Mouse (Mus musculus): ENCODE measurements around the gene Ap1g1.

The Ap1g1 gene

DNA sequence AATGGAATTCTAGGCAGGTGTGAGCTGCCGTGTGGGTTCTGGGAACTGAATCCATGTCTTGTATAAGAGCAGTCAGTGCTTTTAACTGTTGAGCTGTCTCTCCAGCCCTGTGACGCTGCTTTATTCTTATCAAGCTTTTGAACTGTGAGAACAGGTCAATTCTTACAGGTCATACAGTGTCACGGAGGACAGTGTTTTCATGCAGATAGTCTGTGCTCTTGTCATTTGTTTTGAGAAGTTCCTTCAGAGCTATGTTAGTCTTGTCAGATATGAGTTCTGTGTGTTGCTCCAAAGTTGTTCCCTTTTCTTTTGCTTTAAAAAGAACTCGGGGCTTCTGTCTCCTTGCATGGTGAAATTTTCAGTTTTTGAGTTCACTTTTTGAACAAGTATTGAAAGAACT, 2.2 kb downstream of the Ap1g1 start:
- DNase-seq (ENCODE audit: low spot score in 2 of 2): no peak

DNA sequence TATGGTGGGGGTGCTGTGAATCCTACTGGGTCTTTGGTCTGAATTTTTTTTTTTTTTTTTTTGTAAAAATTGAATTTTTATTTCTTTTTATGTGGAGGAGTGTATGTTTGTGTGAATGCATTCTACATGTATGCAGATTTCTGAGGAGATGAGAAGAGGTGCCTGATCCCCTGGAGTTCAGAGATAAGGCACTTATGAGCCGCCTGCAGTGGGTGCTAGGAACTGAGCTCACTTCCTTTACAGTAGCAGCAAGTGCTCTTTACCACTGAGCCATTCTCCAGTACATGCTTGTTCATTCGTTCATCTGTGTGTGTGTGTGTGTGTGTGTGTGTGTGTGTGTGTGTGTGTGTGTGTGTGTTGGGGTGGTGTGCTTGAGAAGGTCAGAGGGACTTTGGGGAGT, 12.6 kb downstream of the Ap1g1 start:
- no peak for DNase-seq (ENCODE audit: low spot score in 2 of 2)

DNA sequence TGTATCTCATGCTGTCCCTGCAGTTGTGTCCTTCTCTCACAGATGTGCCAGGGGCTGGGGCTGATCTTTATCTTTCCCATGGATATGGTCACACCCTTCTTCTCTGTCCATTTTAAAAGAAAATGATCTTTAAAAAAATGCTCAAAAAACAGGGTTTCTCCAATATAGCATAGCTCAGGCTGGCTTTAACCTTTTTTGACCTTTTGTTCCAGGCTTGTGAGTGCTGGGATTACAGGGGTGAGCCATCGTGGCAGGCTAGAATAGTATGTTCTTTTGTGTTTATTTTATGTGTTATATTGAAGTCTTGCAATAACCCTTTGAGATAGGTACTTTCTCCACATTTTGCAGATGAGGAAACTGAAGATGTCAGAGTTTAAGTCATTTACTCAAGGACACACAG, 16.8 kb downstream of the Ap1g1 start:
- DNase-seq (ENCODE audit: low spot score in 2 of 2): no peak

DNA sequence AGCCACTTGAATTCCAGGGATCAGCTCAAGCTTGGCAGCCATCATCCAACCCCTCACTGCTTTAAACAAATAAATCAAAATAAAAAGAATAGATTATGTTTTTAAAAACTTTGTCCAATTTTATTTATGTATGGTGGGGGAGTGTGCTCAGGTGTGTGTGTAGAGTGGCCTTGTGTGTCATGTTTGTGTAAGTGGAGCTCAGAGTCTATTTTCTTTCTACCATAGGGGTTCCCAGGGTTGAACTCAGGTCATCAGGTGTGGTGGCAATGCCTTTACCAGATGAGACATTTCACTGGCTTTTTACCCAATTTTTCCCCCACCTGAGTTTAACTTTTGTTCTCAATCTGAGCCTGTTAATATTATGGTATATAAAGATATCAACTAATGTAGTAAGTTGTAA, 20.4 kb downstream of the Ap1g1 start:
- DNase-seq (ENCODE audit: low spot score in 2 of 2): no peak

DNA sequence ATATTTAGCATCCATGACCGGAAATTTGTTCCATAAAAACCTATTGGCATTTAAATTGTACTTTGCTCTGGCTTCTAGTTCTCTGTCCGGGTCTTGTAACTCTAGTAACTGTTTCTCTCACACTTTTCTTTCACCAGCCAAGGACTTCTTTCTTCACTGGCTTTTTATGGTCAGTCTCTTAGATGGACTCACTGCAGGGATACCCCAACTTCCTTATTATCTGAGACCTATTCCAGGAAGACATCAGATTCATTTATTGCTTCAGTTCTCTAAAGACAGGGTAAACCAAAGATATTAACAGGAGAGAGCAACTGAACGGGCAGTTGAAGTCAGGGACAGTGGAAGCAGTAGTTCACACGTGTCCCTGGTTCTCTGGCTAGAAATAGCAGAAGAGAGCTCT, 20.9 kb downstream of the Ap1g1 start:
- no peak for DNase-seq (ENCODE audit: low spot score in 2 of 2)

DNA sequence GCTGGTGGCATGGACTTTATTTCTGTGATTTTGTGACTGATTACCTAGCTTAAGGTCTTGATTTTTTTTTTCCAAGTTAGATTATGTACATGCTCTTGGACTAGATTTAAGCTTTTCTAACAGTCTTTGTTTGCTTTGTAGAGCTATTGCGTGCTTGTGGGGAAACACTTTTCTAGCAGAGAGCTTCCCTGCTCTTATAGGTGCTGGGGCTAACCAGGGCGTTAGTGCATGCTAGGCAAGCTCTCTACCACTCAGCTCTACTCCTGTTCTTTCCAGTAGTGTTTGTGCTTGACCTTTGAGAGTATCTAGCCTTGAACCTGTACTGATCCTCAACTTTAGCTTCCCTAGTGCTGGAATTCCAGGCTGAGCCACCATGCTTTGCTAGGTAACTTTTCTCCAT, 22.0 kb downstream of the Ap1g1 start:
- no peak for DNase-seq (ENCODE audit: low spot score in 2 of 2)

DNA sequence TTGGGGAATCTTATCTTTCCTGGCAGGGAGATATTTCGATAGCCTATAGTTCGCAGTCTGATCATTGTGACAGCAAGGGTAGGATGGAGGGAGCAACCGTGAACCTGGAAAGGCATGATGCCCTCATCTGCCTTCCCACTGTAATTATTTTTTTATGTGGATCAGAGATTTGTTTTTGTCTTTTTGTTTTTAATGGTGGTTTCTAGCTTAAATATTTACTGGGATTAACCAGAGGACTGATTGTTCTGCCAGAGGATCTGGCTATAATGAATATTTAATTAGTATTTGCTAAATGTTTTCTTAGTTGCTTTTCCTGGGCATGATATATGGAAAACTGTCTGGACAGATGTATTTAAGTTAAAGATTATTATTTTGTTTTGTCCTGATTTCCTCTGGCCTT, 24.9 kb downstream of the Ap1g1 start:
- DNase-seq (ENCODE audit: low spot score in 2 of 2): no peak

DNA sequence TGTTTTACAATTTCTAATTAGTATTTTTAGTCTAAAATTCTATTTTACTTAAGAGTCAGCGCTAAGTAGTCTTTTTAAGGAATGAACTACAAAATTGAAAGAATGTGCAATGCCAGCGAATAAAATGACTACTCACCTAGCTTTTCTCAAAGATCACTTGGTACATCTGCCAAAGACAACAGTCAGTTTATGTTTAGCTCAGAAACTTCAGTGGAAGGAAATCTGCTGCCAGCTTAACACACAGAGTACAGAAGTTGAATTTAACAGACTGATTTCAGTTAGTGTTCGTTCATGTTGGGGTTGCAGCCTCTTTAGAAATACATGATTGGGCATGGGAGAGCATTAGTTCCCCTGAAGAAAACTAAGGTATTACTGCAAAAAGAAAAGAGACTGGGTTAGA, 25.4 kb downstream of the Ap1g1 start:
- no peak for DNase-seq (ENCODE audit: low spot score in 2 of 2)

DNA sequence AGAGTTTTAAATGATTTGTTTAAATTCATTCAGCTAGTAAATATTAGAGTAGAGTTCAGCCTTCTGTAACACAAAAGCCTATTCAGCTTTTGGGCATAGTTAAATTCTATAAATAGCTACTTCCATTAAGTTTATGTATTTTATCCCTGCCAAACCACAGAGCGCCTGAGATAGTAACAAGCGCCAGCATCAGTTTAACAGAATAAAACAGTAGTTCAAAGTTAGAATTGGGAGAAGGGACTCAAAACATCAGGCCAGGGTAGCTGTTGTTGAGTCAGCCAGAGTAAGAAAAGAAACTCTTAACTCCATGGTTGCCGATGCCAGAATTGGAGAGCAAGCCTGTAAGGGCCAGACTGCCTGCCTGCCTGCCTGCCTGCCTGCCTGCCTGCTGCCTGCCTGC, 28.2 kb downstream of the Ap1g1 start:
- no peak for DNase-seq (ENCODE audit: low spot score in 2 of 2)

DNA sequence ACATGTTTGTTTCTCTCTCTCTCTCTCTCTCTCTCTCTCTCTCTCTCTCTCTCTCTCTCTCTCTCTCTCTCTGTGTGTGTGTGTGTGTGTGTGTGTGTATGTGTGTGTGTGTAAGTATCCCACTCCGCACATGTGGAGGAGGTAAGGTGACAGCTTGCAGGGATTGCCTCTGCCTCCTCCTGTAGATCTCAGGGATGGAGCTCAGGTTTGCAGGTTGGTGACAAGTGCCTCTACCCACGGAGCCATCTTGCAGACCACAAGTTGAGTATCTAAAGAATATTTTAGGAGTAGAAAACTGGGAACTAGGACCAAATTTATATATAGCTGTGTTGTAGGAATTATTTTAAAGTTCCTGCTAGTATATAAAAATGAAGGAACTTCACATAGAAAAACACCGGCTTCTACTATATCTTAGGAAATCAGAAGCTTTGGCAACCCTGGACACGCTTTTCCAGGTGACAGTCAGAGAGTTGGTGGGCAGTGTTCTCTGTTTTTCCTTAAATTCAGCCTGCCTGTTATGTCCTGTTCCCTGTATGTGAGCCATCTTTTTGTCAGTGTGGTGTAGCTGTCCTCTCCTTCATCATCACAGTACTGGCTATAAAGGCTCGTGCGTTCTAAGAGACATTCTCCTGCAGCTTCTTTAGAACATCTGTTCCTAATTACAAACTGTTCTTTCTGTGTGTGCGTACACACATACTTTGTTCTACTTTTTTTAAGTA, 29.2 kb downstream of the Ap1g1 start:
- DNase-seq (ENCODE audit: low spot score in 2 of 2): no peak

DNA sequence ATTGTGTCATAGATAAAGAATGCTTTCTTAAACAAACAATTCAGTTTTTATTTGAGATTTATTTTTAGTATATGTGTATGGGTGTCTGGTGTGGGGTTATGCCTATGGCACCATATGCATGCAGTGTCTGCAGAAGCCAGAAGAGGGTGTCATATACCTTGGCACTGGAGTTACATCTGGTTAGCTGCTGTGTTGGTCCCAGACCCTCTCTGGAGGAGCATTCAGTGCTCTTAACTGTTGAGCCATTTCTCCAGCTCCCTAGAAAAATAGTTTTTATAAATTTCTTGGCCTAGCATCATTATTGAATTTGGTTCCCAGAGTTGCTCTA, 29.7 kb downstream of the Ap1g1 start:
- no peak for DNase-seq (ENCODE audit: low spot score in 2 of 2)

DNA sequence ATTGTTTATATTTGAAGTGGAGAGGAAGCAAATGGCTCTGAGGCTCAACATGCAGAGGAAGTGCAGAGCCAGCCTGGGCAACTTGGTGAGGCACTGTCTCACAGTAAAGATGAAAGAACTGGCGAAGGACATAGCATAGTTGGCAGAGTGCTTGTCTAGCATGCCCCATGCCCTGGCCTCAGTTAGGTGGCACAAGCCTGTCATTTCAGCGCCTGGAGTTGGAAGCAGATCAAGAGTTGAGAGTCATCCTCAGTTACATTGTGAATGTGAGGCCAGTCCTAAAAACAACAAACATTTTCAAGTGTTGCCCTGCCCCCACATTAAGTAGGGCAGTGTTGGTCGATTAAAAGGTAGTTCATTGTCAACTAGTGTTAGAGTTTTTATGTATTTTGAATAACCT, 32.1 kb downstream of the Ap1g1 start:
- no peak for DNase-seq (ENCODE audit: low spot score in 2 of 2)

DNA sequence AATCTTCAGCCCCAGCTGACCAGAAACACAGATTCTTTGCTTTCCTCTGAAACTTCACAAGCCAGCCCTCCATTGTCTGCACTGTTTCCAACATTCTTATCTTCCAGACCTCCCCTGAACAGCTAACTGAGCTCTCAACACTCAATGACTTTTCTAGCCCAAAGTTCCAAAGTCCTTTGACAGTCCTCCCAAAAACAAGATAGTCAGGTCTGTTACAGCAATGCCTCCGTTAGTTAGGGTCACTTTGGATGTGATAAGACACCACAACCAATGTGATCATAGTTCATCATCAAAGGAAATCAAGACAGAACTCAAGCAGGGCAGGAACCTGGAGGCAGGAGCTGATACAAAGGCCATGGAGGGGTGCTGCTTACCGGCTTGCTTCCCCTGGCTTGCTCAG, 36.9 kb downstream of the Ap1g1 start:
- no peak for DNase-seq (ENCODE audit: low spot score in 2 of 2)

DNA sequence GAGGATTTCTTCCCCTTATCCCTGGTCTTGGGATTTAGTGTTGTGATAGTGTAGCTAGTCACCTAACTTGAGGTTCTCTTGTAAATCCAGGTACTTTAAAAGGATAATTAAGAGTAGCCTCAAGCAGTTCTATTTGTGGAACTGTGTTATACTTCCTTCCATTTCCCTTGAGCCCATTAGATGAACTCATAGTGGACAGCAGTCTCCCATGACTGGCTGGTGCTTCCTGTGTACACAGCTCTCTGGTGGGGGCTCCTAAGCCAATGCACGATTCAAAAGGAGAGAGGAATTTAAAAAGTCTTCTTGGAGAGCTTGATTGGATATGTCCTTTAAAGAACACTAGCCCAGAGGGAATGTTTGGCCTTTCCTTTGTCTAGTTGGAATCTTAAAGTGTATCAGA, 39.6 kb downstream of the Ap1g1 start:
- no peak for DNase-seq (ENCODE audit: low spot score in 2 of 2)

DNA sequence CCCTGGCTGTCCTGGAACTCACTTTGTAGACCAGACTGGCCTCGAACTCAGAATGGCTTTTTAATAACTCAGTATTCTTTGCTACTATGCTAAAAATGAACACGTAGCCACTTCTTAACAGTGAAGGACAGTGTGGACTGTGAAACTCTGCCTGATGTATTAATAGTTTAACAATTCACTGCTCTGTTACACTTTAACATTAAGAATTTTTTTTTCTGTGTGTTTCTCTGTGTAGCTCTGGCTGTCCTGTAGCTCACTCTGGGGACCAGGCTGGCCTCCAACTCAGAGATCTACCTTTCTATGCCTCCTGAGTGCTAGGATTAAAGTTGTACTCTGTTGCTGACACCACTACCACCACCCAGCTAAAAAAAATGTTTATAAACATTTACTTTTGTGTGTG, 45.2 kb downstream of the Ap1g1 start:
- DNase-seq (ENCODE audit: low spot score in 2 of 2): no peak

DNA sequence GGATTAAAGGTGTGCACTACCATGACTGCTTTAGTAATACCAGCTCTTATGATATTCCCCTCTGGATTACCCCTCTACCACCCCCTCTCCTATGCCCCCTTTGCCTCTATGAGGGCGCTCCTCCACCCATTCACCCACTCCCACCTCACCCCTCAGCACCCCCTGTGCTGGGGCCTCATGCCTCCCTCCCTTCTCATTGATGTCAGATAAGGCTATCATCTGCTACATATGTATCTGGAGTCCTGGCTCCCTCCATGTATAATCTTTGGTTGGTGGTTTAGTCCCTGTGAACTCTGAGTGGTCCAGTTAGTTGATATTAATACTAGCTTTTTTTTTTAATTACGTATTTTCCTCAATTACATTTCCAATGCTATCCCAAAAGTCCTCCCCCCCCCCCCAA, 61.5 kb downstream of the Ap1g1 start:
- DNase-seq (ENCODE audit: low spot score in 2 of 2): no peak

DNA sequence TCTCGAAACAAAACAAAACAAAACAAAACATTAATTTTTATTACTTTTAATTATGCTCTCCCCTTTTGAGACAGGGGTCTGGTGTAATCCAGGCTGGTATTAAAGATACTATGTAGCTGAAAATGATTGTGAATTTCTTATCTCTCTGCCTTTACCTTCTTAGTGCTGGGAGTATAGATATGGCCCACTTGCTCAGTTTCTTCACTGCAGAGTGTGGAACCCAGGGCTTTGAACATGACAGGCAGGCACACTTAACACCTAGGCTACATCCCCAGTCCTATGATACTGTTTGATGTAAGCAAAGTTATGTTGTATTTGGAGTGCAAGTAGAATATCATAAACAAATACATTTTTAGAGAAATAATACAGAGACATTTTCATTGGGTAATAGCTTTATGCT, 64.1 kb downstream of the Ap1g1 start:
- DNase-seq (ENCODE audit: low spot score in 2 of 2): no peak

DNA sequence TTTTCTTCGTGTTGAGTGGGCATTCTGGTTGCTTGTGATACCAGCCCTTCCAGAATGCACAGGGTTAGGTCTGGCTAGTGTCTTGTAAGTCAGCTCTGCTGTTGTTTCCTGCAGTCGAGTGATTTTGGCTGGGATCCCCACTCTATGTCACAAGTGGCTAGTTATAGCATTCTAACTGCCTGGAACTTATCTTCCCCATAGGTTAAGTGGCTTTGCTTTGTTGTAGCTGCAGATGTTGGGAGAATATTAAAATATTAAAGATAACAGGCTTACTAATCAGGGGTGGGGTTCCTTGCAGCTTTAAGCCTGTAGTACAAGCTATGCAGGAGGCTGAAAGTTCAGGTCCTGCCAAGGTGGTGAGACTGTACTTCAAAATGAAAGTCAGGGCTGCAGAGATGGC, 69.5 kb downstream of the Ap1g1 start:
- DNase-seq (ENCODE audit: low spot score in 2 of 2): no peak

DNA sequence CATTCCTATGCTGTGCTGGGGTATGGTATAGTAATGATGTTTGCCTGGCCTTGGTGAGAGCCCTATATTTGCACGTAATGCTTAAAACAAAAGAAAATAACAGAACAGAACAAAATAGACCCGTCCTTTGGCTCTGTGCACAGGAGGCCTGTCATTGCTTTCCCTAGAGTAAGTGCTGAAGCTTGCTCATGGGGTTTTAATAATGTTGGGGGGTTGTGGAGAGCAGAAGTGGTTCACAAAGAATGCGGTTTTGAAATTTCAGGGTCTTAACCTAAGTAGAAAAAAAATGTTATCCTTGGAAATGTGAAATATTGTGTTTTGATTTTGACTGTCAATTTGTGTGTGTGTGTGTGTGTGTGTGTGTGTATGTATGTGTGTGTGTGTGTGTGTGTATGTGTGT, 70.6 kb downstream of the Ap1g1 start:
- DNase-seq (ENCODE audit: low spot score in 2 of 2): no peak

DNA sequence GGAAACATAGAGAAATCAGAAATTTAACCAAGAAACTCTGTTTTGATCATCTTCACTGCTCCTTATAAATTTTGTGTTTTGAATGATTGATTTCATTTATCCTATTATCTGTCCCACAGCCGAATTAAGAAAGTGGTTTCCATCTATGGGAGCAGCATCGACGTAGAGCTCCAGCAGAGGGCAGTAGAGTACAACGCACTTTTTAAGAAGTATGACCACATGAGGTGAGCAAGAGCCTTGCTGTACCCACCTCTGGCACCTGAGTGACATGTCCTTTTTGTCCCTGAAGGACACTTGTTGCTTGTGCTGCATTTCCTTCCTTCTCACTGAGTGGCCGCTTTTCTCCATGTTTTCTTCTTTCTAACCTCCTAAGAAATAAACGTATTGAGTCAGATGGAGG, 75.1 kb downstream of the Ap1g1 start:
- DNase-seq (ENCODE audit: low spot score in 2 of 2): peak; percentile 33 to 46

DNA sequence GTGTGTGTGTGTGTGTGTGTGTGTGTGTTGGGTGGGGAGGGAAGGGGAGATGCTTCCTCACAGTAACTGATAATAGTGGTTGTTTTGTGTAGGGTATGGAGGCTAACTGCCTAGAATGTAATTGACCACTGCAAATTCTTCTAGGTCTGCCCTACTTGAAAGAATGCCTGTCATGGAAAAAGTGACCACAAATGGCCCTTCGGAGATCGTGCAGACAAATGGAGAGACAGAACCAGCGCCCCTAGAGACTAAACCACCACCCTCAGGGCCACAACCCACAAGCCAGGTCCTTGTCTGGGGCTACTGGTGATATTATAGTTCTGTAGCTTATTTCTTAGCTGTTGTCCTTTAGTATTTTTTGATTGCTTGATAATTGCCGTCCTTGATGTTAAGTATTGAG, 76.2 kb downstream of the Ap1g1 start:
- DNase-seq (ENCODE audit: low spot score in 2 of 2): no peak

DNA sequence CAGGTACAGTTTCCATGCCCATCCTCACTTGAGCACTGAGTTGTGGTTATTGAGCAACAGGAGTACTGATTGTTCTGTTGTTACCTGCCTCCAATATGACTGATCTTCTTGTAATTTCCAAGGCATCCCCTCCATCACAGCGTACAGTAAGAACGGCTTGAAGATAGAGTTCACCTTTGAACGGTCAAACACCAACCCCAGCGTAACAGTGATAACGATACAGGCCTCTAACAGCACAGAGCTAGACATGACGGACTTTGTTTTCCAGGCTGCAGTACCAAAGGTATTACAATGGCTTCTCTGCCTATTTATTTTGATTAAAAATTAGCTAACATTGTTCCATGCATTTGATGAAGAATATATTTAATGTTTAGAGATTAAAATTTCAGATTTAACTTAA, 77.1 kb downstream of the Ap1g1 start:
- no peak for DNase-seq (ENCODE audit: low spot score in 2 of 2)

DNA sequence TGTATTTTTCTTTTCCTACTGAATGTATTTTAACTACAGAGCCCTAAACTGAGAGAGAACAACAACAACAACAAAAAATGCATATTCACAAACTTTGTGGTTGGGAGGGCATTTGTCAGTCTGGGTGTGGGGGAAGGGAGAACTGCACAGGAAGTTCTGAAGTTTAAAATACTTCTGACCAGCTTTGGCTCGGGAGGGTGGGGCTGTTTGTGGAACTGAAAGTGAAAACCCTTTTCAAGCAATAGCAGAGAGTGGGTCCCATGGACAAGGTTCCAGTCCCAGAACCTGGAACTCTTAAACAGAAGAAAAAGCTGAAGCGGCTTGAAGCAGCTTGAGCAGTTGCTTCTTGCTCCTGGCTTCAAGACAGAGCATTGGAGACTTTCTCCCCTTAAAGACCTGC, 85.0 kb downstream of the Ap1g1 start:
- no peak for DNase-seq (ENCODE audit: low spot score in 2 of 2)

DNA sequence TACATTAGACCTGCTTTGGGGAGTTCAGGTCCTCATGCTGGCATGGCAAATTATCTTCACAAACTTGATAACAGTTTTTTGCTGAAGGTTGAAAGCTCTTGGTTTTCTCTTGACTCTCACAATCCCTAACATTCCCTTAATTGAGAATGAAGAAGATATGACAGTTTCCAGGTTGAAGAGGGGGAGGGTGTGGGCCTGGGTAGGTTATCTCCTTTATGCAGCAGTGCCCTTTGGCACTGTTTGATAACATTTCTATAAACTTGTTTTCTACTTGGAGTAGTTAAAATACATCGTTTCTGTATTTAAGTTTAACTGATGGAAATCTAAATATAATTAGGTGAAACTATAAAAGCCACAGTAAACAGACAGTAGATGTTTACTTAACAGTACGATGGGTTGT, 86.4 kb downstream of the Ap1g1 start:
- no peak for DNase-seq (ENCODE audit: low spot score in 2 of 2)

DNA sequence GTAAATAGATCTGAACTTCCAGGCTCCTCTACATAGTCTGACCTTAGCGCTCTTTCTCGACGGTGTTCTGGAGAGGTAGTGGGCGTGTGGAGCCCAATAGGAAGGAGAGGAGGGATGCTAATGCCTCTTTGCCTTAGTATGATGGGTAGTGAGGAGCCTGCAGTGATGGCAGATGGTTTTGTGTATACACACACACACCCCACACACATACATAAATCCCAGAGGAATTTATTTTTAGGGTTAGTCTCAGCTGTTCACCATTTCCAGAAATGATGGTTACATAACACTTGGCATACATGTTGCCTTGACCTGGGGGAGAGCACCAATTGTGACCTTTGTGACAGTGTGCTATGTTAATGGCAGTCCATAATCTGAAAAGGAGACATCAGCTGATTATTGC, 87.2 kb downstream of the Ap1g1 start:
- no peak for DNase-seq (ENCODE audit: low spot score in 2 of 2)

Data from cerebellum, postnatal 4 days (tissue).